Mouse (Mus musculus): ENCODE results near the gene Dpy19l3. TPM values are rescaled to one million over a fixed set of nuclear protein-coding genes. Genes with fewer than 3 reads are reported as not detected.
A peak's percentile ranks its signal among the peaks of the same experiment; 100 is the strongest.

Dpy19l3 gene
- total RNA-seq, 2 experiments from 2014 or later = 70.9 to 71.6 TPM

GRCm38 (mm10) chr7:35692641-35693040 lies 61.6 kb downstream of the Dpy19l3 start:
- no peak for DNase-seq (ENCODE audit: low spot score in 2 of 2)

- DNase-seq (ENCODE audit: low spot score in 2 of 2) = no peak
Measured at GRCm38 (mm10) chr7:35692117-35692516, 62.1 kb downstream of the Dpy19l3 start.

GRCm38 (mm10) chr7:35688781-35689349 lies 65.4 kb downstream of the Dpy19l3 start:
- DNase-seq (ENCODE audit: low spot score in 2 of 2) = no peak

GRCm38 (mm10) chr7:35688276-35688675 lies 66.0 kb downstream of the Dpy19l3 start:
- DNase-seq (ENCODE audit: low spot score in 2 of 2) = no peak

- DNase-seq (ENCODE audit: low spot score in 2 of 2) = no peak
Measured at GRCm38 (mm10) chr7:35687229-35687628, 67.0 kb downstream of the Dpy19l3 start.

- peak; percentile 47 to 49 for DNase-seq (ENCODE audit: low spot score in 2 of 2)
Measured at GRCm38 (mm10) chr7:35686756-35687155, 67.5 kb downstream of the Dpy19l3 start.

- no peak for DNase-seq (ENCODE audit: low spot score in 2 of 2)
Measured at GRCm38 (mm10) chr7:35686216-35686615, 68.0 kb downstream of the Dpy19l3 start.

GRCm38 (mm10) chr7:35683409-35684122 lies 70.7 kb downstream of the Dpy19l3 start:
- DNase-seq (ENCODE audit: low spot score in 2 of 2) = no peak

- no peak for DNase-seq (ENCODE audit: low spot score in 2 of 2)
Measured at GRCm38 (mm10) chr7:35681559-35681958, 72.7 kb downstream of the Dpy19l3 start.

GRCm38 (mm10) chr7:35678976-35679375 lies 75.3 kb downstream of the Dpy19l3 start:
- no peak for DNase-seq (ENCODE audit: low spot score in 2 of 2)

GRCm38 (mm10) chr7:35668066-35669041 lies 85.9 kb downstream of the Dpy19l3 start:
- DNase-seq (ENCODE audit: low spot score in 2 of 2) = peak in 1 of 2 experiments; percentile 58

- DNase-seq (ENCODE audit: low spot score in 2 of 2) = no peak
Measured at GRCm38 (mm10) chr7:35663790-35664376, 90.4 kb downstream of the Dpy19l3 start.

GRCm38 (mm10) chr7:35659173-35659572 lies 95.1 kb downstream of the Dpy19l3 start:
- DNase-seq (ENCODE audit: low spot score in 2 of 2) = no peak

- no peak for DNase-seq (ENCODE audit: low spot score in 2 of 2)
Measured at GRCm38 (mm10) chr7:35657829-35658228, 96.4 kb downstream of the Dpy19l3 start.

- no peak for DNase-seq (ENCODE audit: low spot score in 2 of 2)
Measured at GRCm38 (mm10) chr7:35651583-35652270, 102.5 kb downstream of the Dpy19l3 start.

GRCm38 (mm10) chr7:35650716-35651410 lies 103.4 kb downstream of the Dpy19l3 start:
- DNase-seq (ENCODE audit: low spot score in 2 of 2) = peak; percentile 56 to 71

- no peak for DNase-seq (ENCODE audit: low spot score in 2 of 2)
Measured at GRCm38 (mm10) chr7:35649071-35649470, 105.2 kb downstream of the Dpy19l3 start.

GRCm38 (mm10) chr7:35648239-35649069 lies 105.8 kb downstream of the Dpy19l3 start:
- no peak for DNase-seq (ENCODE audit: low spot score in 2 of 2)

GRCm38 (mm10) chr7:35647101-35647698 lies 107.1 kb downstream of the Dpy19l3 start, which contains the start of gene Pdcd5:
Gene Pdcd5 (minus strand): TSS chr7:35647521.
- peak; percentile 98 to 99 for DNase-seq (ENCODE audit: low spot score in 2 of 2)

Data from layer of hippocampus, postnatal 14 days (tissue).